Mouse (Mus musculus): ENCODE measurements around the gene Chn2. TPM values are rescaled to one million over a fixed set of nuclear protein-coding genes. Genes with fewer than 3 reads are reported as not detected.

Chn2 gene
- total RNA-seq, 2 experiments from 2014 or later: 1.9 to 4.5 TPM

DNA sequence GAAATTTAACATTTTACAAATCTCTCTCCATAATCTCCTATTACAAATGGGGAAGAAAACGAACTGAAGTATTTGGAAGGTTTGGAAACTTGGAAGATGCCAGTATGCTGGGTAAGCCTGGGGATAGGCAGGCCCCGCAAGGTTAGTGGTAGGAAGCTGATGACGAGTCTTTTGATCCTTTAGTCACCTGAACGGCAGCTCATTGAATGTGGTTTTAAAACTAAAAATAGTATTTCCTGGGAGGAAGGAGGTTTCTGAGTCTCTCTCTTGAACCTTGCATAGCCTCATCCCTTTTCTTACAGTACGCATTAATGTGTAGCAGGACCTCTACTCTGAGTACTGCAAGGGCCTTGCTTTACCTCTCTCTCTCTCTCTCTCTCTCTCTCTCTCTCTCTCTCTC lies 29.5 kb downstream of the Chn2 start:
- no peak for ATAC-seq (replicated peaks; ENCODE audit: low FRiP score, low TSS enrichment, poor library complexity, severe bottlenecking)

GRCm38 (mm10) chr6:54070736-54071135 lies 31.4 kb downstream of the Chn2 start:
- no peak for ATAC-seq (replicated peaks; ENCODE audit: low FRiP score, low TSS enrichment, poor library complexity, severe bottlenecking)

DNA sequence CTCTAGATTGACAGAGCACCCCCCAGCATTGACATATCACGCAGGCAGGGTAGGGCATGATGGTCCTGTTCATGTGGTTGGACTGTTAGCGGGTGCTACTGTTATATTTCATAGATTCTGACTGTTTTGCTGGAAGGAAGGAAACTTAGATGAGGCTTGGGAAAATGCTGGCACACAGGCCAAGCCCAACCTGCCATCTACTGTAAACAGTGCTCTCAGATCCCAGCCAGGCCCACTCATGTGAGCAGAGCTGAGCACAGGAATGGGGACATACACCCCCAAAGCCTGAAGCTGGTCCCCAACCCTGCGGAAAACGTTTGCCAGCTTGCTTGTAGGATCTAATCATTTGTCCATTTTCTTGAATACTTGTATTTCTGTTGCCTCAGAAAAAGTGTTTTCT lies 32.1 kb downstream of the Chn2 start:
- no peak for ATAC-seq (replicated peaks; ENCODE audit: low FRiP score, low TSS enrichment, poor library complexity, severe bottlenecking)

DNA sequence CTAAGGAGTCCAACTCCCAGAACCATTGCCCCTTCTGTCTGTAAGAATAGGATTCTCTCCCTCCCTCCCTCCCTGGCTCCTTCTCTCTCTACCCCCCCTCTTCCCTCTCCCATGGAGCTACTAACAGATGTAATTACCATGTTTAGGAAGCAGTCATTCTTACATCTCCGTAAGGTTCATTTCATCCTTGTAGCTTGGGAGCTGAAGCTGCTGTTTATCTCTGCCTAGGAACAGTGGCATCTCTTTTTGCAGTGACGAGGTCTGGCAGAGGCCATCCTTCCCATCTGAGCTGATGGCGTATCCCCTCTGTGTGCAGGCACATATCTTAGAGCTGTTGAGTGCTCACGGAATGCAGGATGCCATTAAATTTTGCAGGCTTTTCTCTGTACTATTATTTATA lies 35.1 kb downstream of the Chn2 start:
- ATAC-seq (replicated peaks; ENCODE audit: low FRiP score, low TSS enrichment, poor library complexity, severe bottlenecking): no peak

- no peak for ATAC-seq (replicated peaks; ENCODE audit: low FRiP score, low TSS enrichment, poor library complexity, severe bottlenecking)
Measured at GRCm38 (mm10) chr6:54075419-54075818, 36.1 kb downstream of the Chn2 start.

GRCm38 (mm10) chr6:54076625-54077024 lies 37.3 kb downstream of the Chn2 start:
- ATAC-seq (replicated peaks; ENCODE audit: low FRiP score, low TSS enrichment, poor library complexity, severe bottlenecking): no peak

DNA sequence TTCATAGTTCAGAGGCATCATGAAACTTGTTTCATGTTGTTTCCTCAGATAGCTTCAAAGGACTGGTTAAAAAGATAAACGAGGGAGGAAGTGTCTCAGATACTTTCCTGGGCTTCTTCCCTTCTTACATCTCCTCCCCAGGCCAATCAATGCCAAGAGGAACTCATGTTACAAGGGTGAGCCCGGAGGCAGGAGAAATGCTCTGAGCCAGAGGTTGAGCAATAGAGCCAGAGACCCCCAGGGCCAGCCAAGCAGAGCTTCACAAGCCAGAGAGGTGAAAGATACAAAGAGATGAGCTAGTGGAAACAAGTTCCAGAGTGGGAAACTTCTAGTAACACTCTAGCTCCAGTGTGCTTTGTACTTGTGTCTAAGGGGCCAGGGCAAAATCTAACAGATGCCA lies 38.9 kb downstream of the Chn2 start:
- ATAC-seq (replicated peaks; ENCODE audit: low FRiP score, low TSS enrichment, poor library complexity, severe bottlenecking): no peak

DNA sequence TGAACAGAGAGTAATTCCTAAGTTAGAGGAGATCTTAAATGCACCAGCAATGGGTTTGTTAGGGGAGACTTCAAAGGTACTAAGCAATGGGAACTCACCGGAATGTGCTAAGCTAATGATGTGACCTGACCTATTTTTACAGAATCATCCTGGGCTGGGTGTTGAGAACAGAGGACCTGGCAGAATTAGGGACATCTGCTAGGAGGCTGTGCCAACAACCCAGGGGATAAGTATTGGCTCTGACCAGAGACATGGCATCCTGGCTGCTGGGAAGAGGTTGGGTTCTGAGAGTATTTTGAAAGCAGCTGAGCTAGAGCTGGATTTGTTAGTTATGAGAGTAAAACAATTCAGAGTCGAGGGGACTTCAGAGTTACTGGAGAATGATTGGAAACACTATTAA lies 40.5 kb downstream of the Chn2 start:
- no peak for ATAC-seq (replicated peaks; ENCODE audit: low FRiP score, low TSS enrichment, poor library complexity, severe bottlenecking)

DNA sequence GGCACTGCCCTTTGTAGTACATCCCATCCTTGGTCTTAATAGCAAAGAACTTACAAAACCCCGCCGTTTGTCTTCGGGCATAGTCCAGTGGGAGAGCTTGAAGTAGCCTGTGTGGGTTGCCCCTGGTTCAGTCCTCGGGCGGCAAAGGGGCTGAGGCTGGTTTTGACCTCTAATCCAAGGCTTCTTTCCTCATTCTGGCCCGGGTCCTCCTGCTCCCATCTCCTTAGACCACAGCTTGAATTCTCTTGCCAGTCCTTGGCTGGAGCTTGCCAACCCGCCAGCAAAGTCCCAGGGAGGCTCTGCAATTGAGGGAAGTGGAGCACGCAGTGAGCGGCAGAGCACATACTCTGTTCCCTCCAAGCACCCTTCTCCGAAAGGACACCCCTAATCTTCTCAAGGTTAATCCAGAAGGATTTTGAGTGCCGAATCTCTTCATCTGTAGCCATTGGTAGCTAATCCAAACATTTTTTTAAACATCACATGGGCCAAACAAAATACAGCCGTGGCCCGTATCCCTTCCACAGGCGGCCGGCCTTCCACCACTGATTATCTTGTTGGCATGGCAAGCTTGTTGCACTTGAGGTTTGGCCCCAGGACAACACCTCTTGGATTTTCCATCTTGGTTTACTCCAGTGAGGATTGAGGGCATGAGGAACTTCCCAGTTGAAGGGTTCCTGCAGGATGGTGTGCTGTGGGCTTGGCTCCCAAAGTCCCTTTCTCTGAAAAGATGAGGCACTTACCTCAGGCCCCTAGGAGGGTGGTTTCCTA lies 41.3 kb downstream of the Chn2 start:
- ATAC-seq (replicated peaks; ENCODE audit: low FRiP score, low TSS enrichment, poor library complexity, severe bottlenecking): no peak

GRCm38 (mm10) chr6:54082576-54082975 lies 43.2 kb downstream of the Chn2 start:
- no peak for ATAC-seq (replicated peaks; ENCODE audit: low FRiP score, low TSS enrichment, poor library complexity, severe bottlenecking)

DNA sequence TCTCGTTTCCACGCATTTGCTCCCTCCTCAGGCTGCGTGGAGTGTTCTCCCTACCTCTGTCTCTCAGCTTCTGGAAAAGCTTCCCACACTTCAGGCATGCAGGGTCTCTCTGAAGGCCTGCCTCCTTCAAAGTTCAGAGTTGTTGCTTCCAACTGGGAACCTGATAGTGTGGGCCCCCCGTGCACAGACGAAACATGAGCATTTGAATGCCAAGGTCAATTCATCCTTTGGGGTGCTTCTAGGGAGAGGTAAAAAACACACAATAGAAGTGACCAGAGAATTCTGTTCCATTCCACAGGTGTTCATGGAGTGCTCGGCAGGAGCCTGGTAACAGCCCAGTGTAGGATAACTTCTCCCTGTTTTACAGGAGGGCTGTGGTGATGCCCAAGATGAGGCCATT lies 44.7 kb downstream of the Chn2 start:
- no peak for ATAC-seq (replicated peaks; ENCODE audit: low FRiP score, low TSS enrichment, poor library complexity, severe bottlenecking)

- no peak for ATAC-seq (replicated peaks; ENCODE audit: low FRiP score, low TSS enrichment, poor library complexity, severe bottlenecking)
Measured at GRCm38 (mm10) chr6:54085009-54085408, 45.7 kb downstream of the Chn2 start.

DNA sequence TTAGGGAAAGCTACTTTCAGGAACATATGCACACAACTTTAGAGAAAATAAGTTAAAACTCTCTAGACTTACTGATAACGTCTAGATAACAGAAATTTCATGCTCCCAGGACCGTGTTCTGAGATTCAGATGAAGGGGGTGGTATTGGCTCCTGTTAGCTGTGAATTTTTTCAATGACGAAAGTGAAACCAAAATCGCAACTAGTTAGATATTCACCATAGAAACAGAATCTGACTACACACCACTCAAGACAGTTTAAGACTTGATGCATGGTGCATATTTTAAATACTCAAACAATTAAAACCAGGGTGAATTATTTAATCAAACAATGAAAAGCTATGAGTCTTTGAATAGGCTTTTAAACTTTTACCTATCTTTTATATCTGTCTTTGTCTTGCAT lies 48.8 kb downstream of the Chn2 start:
- no peak for ATAC-seq (replicated peaks; ENCODE audit: low FRiP score, low TSS enrichment, poor library complexity, severe bottlenecking)

- ATAC-seq (replicated peaks; ENCODE audit: low FRiP score, low TSS enrichment, poor library complexity, severe bottlenecking): no peak
Measured at GRCm38 (mm10) chr6:54090822-54091221, 51.5 kb downstream of the Chn2 start.

DNA sequence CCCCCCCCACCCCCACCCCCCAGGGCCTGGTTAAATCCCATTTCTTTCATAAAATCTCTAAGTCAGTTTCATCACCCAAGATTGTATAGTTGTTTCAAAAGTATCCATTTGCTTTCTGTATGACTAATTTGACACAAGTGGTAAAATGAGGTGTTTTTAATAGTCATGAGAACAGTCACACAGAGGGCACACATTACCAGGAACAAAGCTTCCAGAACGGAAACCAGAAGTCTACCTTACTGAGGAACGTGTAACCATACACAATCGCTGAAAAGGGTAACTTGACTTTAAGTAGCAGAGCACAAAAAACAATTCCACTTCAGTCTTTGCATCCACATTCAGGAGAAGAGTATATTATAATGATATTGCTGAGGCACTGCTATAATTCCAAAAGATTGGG lies 53.6 kb downstream of the Chn2 start:
- ATAC-seq (replicated peaks; ENCODE audit: low FRiP score, low TSS enrichment, poor library complexity, severe bottlenecking): no peak

DNA sequence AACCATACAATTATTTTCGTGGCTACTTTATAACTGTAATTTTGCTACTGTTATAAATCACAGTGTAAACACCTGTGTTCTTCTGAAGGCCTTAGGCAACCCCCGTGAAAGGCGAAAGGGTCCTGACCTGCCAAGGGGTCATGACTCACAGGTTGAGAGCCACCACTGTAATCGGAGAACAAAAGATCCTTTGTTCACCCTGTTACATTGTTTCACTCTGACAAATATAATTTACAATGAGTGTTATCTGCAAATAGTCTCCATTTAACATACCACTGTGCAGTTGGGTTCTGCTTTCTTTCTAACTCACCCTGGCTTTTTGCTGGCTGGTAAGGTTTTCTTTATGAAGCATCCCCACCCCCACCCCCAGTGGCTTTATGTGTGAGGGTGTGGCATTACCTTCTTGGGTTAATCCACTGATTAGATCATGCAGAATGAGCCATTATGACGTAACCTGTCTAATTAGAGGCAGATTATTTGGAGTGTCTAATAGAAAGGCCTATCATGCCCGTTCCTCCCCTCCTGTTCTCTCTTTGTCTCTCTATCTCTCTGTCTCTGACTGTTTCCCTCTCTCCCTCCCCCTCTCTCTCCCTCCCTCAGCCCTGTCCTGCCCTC lies 56.9 kb downstream of the Chn2 start:
- ATAC-seq (replicated peaks; ENCODE audit: low FRiP score, low TSS enrichment, poor library complexity, severe bottlenecking): no peak

- no peak for ATAC-seq (replicated peaks; ENCODE audit: low FRiP score, low TSS enrichment, poor library complexity, severe bottlenecking)
Measured at GRCm38 (mm10) chr6:54096836-54097235, 57.5 kb downstream of the Chn2 start.

DNA sequence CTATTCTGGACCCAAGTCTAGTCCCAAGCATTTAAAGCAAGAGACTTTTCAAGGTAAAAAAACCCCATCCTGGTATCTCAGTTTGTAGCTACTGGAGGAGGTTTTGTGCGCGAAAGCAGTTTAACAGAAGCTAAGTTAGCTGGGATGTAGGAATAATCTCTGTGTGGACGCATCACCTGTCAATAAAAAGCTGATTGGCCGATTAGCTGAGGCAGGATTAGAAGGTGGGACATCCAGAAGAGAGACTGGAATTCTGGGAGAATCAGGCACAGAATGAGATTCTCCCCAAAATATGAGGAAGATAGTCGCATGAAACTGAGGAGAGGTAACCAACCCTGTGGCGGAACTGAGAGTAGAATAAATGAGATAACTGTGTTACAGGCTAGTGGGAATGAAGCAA lies 59.0 kb downstream of the Chn2 start:
- ATAC-seq (replicated peaks; ENCODE audit: low FRiP score, low TSS enrichment, poor library complexity, severe bottlenecking): no peak

DNA sequence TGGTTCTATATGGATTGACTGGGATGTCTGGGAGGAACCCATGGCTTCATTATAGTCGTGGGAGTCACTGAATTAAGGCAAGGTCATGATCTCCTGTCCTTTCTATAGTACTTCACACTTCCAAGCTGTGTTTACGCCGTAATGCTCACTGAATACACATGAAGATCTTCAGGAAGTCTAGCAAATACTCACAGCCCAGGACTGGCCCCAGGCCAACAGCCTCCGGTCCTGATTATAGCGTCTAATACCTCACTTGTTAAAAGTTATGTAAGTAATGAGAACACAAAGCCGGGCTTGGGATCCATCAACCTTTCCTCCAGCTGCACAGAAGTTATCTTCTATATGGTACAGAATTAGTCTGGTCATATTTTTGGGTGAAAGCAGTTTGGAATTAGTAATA lies 60.3 kb downstream of the Chn2 start:
- no peak for ATAC-seq (replicated peaks; ENCODE audit: low FRiP score, low TSS enrichment, poor library complexity, severe bottlenecking)

- ATAC-seq (replicated peaks; ENCODE audit: low FRiP score, low TSS enrichment, poor library complexity, severe bottlenecking): no peak
Measured at GRCm38 (mm10) chr6:54102210-54102609, 62.9 kb downstream of the Chn2 start.

- ATAC-seq (replicated peaks; ENCODE audit: low FRiP score, low TSS enrichment, poor library complexity, severe bottlenecking): no peak
Measured at GRCm38 (mm10) chr6:54103276-54103975, 64.1 kb downstream of the Chn2 start.
